Mouse (Mus musculus) embryonic fibroblast, embryonic 13.5 days (primary cell): ENCODE data around the gene Pmpcb.

Experiments
- CTCF ChIP-seq: IDR thresholded peaks from 2 replicates; pipeline ENCODE4 v1.5.1; 2011; ENCODE audit warnings: mild to moderate bottlenecking, control low read depth, low read length, moderate library complexity, borderline replicate concordance; ENCODE audit not compliant: insufficient read depth
- POLR2A ChIP-seq: IDR thresholded peaks from 2 replicates; pipeline ENCODE4 v1.6.1; 2011; ENCODE audit warnings: low read depth, mild to moderate bottlenecking, control low read depth, low read length, moderate library complexity

DNA sequence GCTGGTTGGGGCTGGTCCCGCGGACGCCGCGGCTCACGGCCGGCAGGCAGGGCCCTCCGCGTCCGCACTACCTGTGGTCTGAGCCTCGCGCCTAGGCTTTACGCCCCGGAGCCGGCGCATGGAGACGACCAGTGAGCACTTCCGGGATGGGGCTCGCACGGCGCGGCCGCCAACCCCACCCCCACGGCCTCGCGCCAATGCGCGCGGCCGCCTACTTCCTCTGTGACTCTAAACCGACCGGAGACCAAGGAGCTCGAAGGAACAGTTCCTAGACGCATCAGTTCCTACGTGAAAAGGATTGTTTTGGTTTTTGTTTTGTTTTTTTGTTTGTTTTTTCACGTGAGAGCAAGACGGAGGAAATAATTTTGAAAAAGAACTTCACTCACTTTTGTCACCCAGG is 48.1 kb downstream of the Pmpcb start, which contains the start of the genes Dnajc2 and Psmc2:
- TF ChIP-seq POLR2A (peak; percentile 72), CTCF (no peak)
